Mouse (Mus musculus): Measurements from ENCODE around the gene Rbpj.

DNA sequence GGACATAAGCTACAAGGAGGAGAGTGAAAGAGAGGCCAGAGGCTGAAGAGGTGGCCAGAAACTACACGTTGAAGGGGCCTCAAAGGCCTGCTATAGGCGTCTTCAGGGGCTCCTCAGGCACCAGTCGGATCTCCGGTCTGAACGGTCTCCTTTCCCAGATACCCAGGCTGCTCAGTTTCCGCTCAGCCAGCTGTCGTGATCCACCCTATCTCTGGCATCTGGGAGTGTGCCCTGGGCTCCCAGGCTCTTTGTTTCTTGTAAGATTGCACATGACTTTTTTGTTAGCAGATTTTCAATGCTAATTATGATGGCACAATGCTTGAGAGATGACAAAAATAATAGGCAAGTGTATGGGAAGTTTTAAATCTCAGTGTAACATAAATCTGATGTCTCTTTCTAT, 95.2 kb downstream of the Rbpj start:
- TF ChIP-seq CTCF (IDR thresholded peaks at IDR 0.05; ENCODE audit: control insufficient read depth, insufficient read depth, insufficient replicate concordance, low read depth, low read length) (no peak), POLR2A (IDR thresholded peaks at IDR 0.05; ENCODE audit: control insufficient read depth, low read depth, low read length) (no peak)
